ENCODE assay signal across 15 mouse cellular contexts in genomic region chr7:27609285-27609684, GRCm38 (mm10). TPM values are rescaled to one million over a fixed set of nuclear protein-coding genes. Genes with fewer than 3 reads are reported as not detected.
DNase-seq lines count a peak whose midpoint lies in the region; ATAC-seq and TF ChIP-seq lines count a peak whose summit lies in the region.
"Had no signal": no experiment of that assay in that cellular context is flagged by ENCODE, and none has a peak within 500 bp of the region (broad histone marks: within the 10 kb centered on the region; RNA-seq: fewer than 3 reads in every experiment).

No protein-coding gene starts in this region.

- H3K9me3 ChIP-seq in intestine, postnatal 0 days (ENCODE audit: control insufficient read depth) = no peaks in the 10 kb centered on the region
- no peaks in the 10 kb centered on the region for H3K9me3 ChIP-seq in intestine, embryonic 15.5 days
- H3K9me3 ChIP-seq in heart, embryonic 12.5 days (replicated peaks) = no peaks in the 10 kb centered on the region
- no peaks in the 10 kb centered on the region for H3K9me3 ChIP-seq in neural tube, embryonic 15.5 days (replicated peaks)
- no peaks in the 10 kb centered on the region for H3K9me3 ChIP-seq in hindbrain, embryonic 13.5 days
- H3K9me3 ChIP-seq: hindbrain, embryonic 12.5 days; limb, embryonic 13.5 days had no signal

- peak; percentile 76 for DNase-seq in adrenal gland, postnatal 14 days
- DNase-seq: embryo, embryonic 11 days; kidney, adult 8-10 months; layer of hippocampus, postnatal 36 days; lung, postnatal 14 days; right cerebral cortex, postnatal 14 days had no signal

- 73% methylated on average over 4 of the region's 4 CpGs for WGBS in intestine, postnatal 0 days
- WGBS in intestine, embryonic 15.5 days = 94% methylated on average over 4 of the region's 4 CpGs
- WGBS in heart, embryonic 12.5 days = 16% methylated on average over 4 of the region's 4 CpGs
- 96% methylated on average over 4 of the region's 4 CpGs for WGBS in neural tube, embryonic 15.5 days
- 95% methylated on average over 4 of the region's 4 CpGs for WGBS in hindbrain, embryonic 13.5 days

- no peaks in the 10 kb centered on the region for H3K27me3 ChIP-seq in intestine, postnatal 0 days (replicated peaks; ENCODE audit: control insufficient read depth, insufficient read depth, low read length)
- H3K27me3 ChIP-seq in intestine, embryonic 15.5 days (replicated peaks) = no peaks in the 10 kb centered on the region
- no peaks in the 10 kb centered on the region for H3K27me3 ChIP-seq in heart, embryonic 12.5 days (replicated peaks)
- no peaks in the 10 kb centered on the region for H3K27me3 ChIP-seq in myocyte (ENCODE audit: control insufficient read depth, insufficient read depth, insufficient read length)
- no peaks in the 10 kb centered on the region for H3K27me3 ChIP-seq in neural tube, embryonic 15.5 days (replicated peaks)
- no peaks in the 10 kb centered on the region for H3K27me3 ChIP-seq in hindbrain, embryonic 13.5 days
- H3K27me3 ChIP-seq: hindbrain, embryonic 12.5 days; limb, embryonic 13.5 days had no signal

- H3K4me1 ChIP-seq in intestine, postnatal 0 days (replicated peaks; ENCODE audit: control insufficient read depth, insufficient read depth, low read length) = 0 out of 2 replicates have a peak, but pooled peaks cover 3% of the 10 kb centered on the region
- peaks cover 20% of the 10 kb centered on the region; the same call in 1 of the 2 replicates for H3K4me1 ChIP-seq in intestine, embryonic 15.5 days (replicated peaks)
- H3K4me1 ChIP-seq in heart, embryonic 12.5 days (replicated peaks) = peaks cover 69% of the 10 kb centered on the region
- H3K4me1 ChIP-seq in neural tube, embryonic 15.5 days = peaks cover 52% of the 10 kb centered on the region
- H3K4me1 ChIP-seq in hindbrain, embryonic 13.5 days (replicated peaks) = peaks cover 57% of the 10 kb centered on the region

- TF ChIP-seq CTCF in intestine, postnatal 0 days (IDR thresholded peaks at IDR 0.05; ENCODE audit: low read depth) = no peak

- peaks cover 32% of the 10 kb centered on the region for H3K36me3 ChIP-seq in intestine, postnatal 0 days (ENCODE audit: control insufficient read depth, insufficient read depth)
- peaks cover 10% of the 10 kb centered on the region; the same call in 1 of the 2 replicates for H3K36me3 ChIP-seq in intestine, embryonic 15.5 days
- H3K36me3 ChIP-seq in heart, embryonic 12.5 days = peaks cover 13% of the 10 kb centered on the region; the same call in 1 of the 2 replicates
- peaks cover 6% of the 10 kb centered on the region for H3K36me3 ChIP-seq in myocyte (ENCODE audit: control insufficient read depth, insufficient read depth)
- H3K36me3 ChIP-seq in neural tube, embryonic 15.5 days = peaks cover 20% of the 10 kb centered on the region
- H3K36me3 ChIP-seq in hindbrain, embryonic 13.5 days = peaks cover 30% of the 10 kb centered on the region

- H3K4me3 ChIP-seq in intestine, postnatal 0 days (ENCODE audit: low read depth, low read length) = no peak overlapping the region
- H3K4me3 ChIP-seq in intestine, embryonic 15.5 days (replicated peaks) = no peak overlapping the region
- H3K4me3 ChIP-seq in heart, embryonic 12.5 days = no peak overlapping the region
- H3K4me3 ChIP-seq in myocyte = no peak overlapping the region
- H3K4me3 ChIP-seq in neural tube, embryonic 15.5 days (replicated peaks) = no peak overlapping the region
- H3K4me3 ChIP-seq in hindbrain, embryonic 13.5 days = no peak overlapping the region
- H3K4me3 ChIP-seq: hindbrain, embryonic 12.5 days; limb, embryonic 13.5 days had no signal

- H3K4me2 ChIP-seq in intestine, postnatal 0 days (replicated peaks; ENCODE audit: low read depth) = no peak overlapping the region
- no peak overlapping the region for H3K4me2 ChIP-seq in intestine, embryonic 15.5 days (replicated peaks)
- peak overlapping the region; percentile 5; the same call in 1 of the 2 replicates for H3K4me2 ChIP-seq in heart, embryonic 12.5 days
- H3K4me2 ChIP-seq in myocyte (ENCODE audit: low read depth) = peak overlapping the region; percentile 55
- H3K4me2 ChIP-seq in neural tube, embryonic 15.5 days = no peak overlapping the region
- H3K4me2 ChIP-seq in hindbrain, embryonic 13.5 days = no peak overlapping the region
- H3K4me2 ChIP-seq: hindbrain, embryonic 12.5 days; limb, embryonic 13.5 days had no signal

- ATAC-seq in intestine, postnatal 0 days = peak; percentile 58
- ATAC-seq in intestine, embryonic 15.5 days = no peak
- no peak for ATAC-seq in heart, embryonic 12.5 days (ENCODE audit: insufficient number of reproducible peaks, low FRiP score)
- no peak for ATAC-seq in neural tube, embryonic 15.5 days (ENCODE audit: low FRiP score)
- ATAC-seq in hindbrain, embryonic 13.5 days (ENCODE audit: low FRiP score) = no peak

- H3K79me2 ChIP-seq in myocyte (ENCODE audit: control insufficient read depth, insufficient read depth) = peaks cover 67% of the 10 kb centered on the region

- TF ChIP-seq POLR2A in myocyte (IDR thresholded peaks at IDR 0.05; ENCODE audit: insufficient read length, low read depth) = no peak

- H3K9ac ChIP-seq in intestine, postnatal 0 days (ENCODE audit: low read depth, low read length) = no peak overlapping the region
- H3K9ac ChIP-seq in intestine, embryonic 15.5 days = no peak overlapping the region
- no peak overlapping the region for H3K9ac ChIP-seq in heart, embryonic 12.5 days
- H3K9ac ChIP-seq in neural tube, embryonic 15.5 days (replicated peaks) = no peak overlapping the region
- H3K9ac ChIP-seq in hindbrain, embryonic 13.5 days = no peak overlapping the region
- H3K9ac ChIP-seq: hindbrain, embryonic 12.5 days; limb, embryonic 13.5 days had no signal

- H3ac ChIP-seq in myocyte (ENCODE audit: control insufficient read depth, insufficient read length) = no peak overlapping the region

- H3K27ac ChIP-seq in intestine, postnatal 0 days (ENCODE audit: low read depth, low read length) = peak overlapping the region; percentile 11
- H3K27ac ChIP-seq in intestine, embryonic 15.5 days = no peak overlapping the region
- H3K27ac ChIP-seq in heart, embryonic 12.5 days (ENCODE audit: poor library complexity, severe bottlenecking) = peak overlapping the region; percentile 49
- no peak overlapping the region for H3K27ac ChIP-seq in neural tube, embryonic 15.5 days (replicated peaks)
- H3K27ac ChIP-seq in hindbrain, embryonic 13.5 days = no peak overlapping the region
- H3K27ac ChIP-seq: hindbrain, embryonic 12.5 days; limb, embryonic 13.5 days had no signal

TF ChIP-seq in myocyte, 11 proteins besides CTCF, POLR2A, EP300 and RAD21:
- TF ChIP-seq USF1 (IDR thresholded peaks at IDR 0.05; ENCODE audit: low read depth) (no peak), CEBPB (IDR thresholded peaks at IDR 0.05; ENCODE audit: insufficient read depth, poor library complexity, severe bottlenecking) (no peak), E2F4 (IDR thresholded peaks at IDR 0.05; ENCODE audit: insufficient read depth) (no peak), REST (IDR thresholded peaks at IDR 0.05; ENCODE audit: insufficient read depth, insufficient read length) (no peak)

RNA-seq across cellular contexts. Expression of gene Akt2, which starts 17.9 kb away (rescaled TPM):
- 35.8 and 36.4 TPM in 2 replicates for polyA plus RNA-seq in intestine, postnatal 0 days (2015; fragmentation: Nextera tagmentation; extraction: Ambion mirVana)
- polyA plus RNA-seq in intestine, embryonic 15.5 days (2015; fragmentation: Nextera tagmentation; extraction: Ambion mirVana) = 68.4 and 71.1 TPM in 2 replicates
- total RNA-seq in adrenal gland, postnatal 14 days (2021) = 197 and 255 TPM in 2 replicates
- 85.0 and 89.4 TPM in 2 replicates for polyA plus RNA-seq in heart, embryonic 12.5 days (2016; fragmentation: Nextera tagmentation; extraction: Ambion mirVana)
- 343 TPM for polyA plus RNA-seq in myocyte (2012; fragmentation: generic; extraction: Trizol)
- 52.0 and 59.7 TPM in 2 replicates for polyA plus RNA-seq in neural tube, embryonic 15.5 days (2015; fragmentation: Nextera tagmentation; extraction: Ambion mirVana)
- polyA plus RNA-seq in hindbrain, embryonic 13.5 days (2015; fragmentation: Nextera tagmentation; extraction: Ambion mirVana) = 68.0 and 71.0 TPM in 2 replicates

RNA-seq across cellular contexts. Expression of gene Ttc9b, which starts 44.4 kb away (rescaled TPM):
- 1.3 and 1.6 TPM in 2 replicates for polyA plus RNA-seq in intestine, postnatal 0 days (2015; fragmentation: Nextera tagmentation; extraction: Ambion mirVana)
- 2.3 and 2.5 TPM in 2 replicates for polyA plus RNA-seq in intestine, embryonic 15.5 days (2015; fragmentation: Nextera tagmentation; extraction: Ambion mirVana)
- 0.26 and 0.83 TPM in 2 replicates for total RNA-seq in adrenal gland, postnatal 14 days (2021)
- polyA plus RNA-seq in heart, embryonic 12.5 days (2016; fragmentation: Nextera tagmentation; extraction: Ambion mirVana) = 0.09 TPM in 1 of 2 replicates, not detected in the other
- 0.20 TPM for polyA plus RNA-seq in myocyte (2012; fragmentation: generic; extraction: Trizol)
- 78.0 and 99.5 TPM in 2 replicates for polyA plus RNA-seq in neural tube, embryonic 15.5 days (2015; fragmentation: Nextera tagmentation; extraction: Ambion mirVana)
- polyA plus RNA-seq in hindbrain, embryonic 13.5 days (2015; fragmentation: Nextera tagmentation; extraction: Ambion mirVana) = 50.2 and 52.0 TPM in 2 replicates
- total RNA-seq: neutrophil, adult 5-6 weeks had no signal

RNA-seq across cellular contexts. Expression of gene 2310022A10Rik, which starts 56.3 kb away (rescaled TPM):
- polyA plus RNA-seq in intestine, postnatal 0 days (2015; fragmentation: Nextera tagmentation; extraction: Ambion mirVana) = 9.0 and 10.2 TPM in 2 replicates
- 21.7 and 24.1 TPM in 2 replicates for polyA plus RNA-seq in intestine, embryonic 15.5 days (2015; fragmentation: Nextera tagmentation; extraction: Ambion mirVana)
- total RNA-seq in adrenal gland, postnatal 14 days (2021) = 13.6 and 14.4 TPM in 2 replicates
- polyA plus RNA-seq in heart, embryonic 12.5 days (2016; fragmentation: Nextera tagmentation; extraction: Ambion mirVana) = 36.4 and 37.4 TPM in 2 replicates
- 35.5 TPM for polyA plus RNA-seq in myocyte (2012; fragmentation: generic; extraction: Trizol)
- polyA plus RNA-seq in neural tube, embryonic 15.5 days (2015; fragmentation: Nextera tagmentation; extraction: Ambion mirVana) = 32.6 and 33.9 TPM in 2 replicates
- polyA plus RNA-seq in hindbrain, embryonic 13.5 days (2015; fragmentation: Nextera tagmentation; extraction: Ambion mirVana) = 32.1 and 34.0 TPM in 2 replicates

RNA-seq across cellular contexts. Expression of gene Pld3, which starts 56.3 kb away (rescaled TPM):
- 45.8 and 48.7 TPM in 2 replicates for polyA plus RNA-seq in intestine, postnatal 0 days (2015; fragmentation: Nextera tagmentation; extraction: Ambion mirVana)
- 64.5 and 65.0 TPM in 2 replicates for polyA plus RNA-seq in intestine, embryonic 15.5 days (2015; fragmentation: Nextera tagmentation; extraction: Ambion mirVana)
- 87.2 and 100 TPM in 2 replicates for total RNA-seq in adrenal gland, postnatal 14 days (2021)
- polyA plus RNA-seq in heart, embryonic 12.5 days (2016; fragmentation: Nextera tagmentation; extraction: Ambion mirVana) = 59.5 and 63.4 TPM in 2 replicates
- 132 TPM for polyA plus RNA-seq in myocyte (2012; fragmentation: generic; extraction: Trizol)
- polyA plus RNA-seq in neural tube, embryonic 15.5 days (2015; fragmentation: Nextera tagmentation; extraction: Ambion mirVana) = 187 and 191 TPM in 2 replicates
- 126 TPM in 2 replicates for polyA plus RNA-seq in hindbrain, embryonic 13.5 days (2015; fragmentation: Nextera tagmentation; extraction: Ambion mirVana)

Comparison
In these comparisons a context has a peak if more than half of its experiments do, and no peak if none do; other contexts are left out.
1. H3K27ac ChIP-seq: peak in intestine, postnatal 0 days (single experiment) and heart, embryonic 12.5 days (single experiment); none in intestine, embryonic 15.5 days (single experiment), neural tube, embryonic 15.5 days (single experiment) and hindbrain, embryonic 13.5 days (single experiment).
2. H3K4me2 ChIP-seq: peak in heart, embryonic 12.5 days (single experiment) and myocyte (single experiment); none in intestine, postnatal 0 days (single experiment), intestine, embryonic 15.5 days (single experiment), neural tube, embryonic 15.5 days (single experiment) and hindbrain, embryonic 13.5 days (single experiment).
3. RNA of gene Ttc9b, which starts 44.4 kb away (polyA plus RNA-seq): 78.0 to 99.5 TPM in neural tube, embryonic 15.5 days and 50.2 to 52.0 TPM in hindbrain, embryonic 13.5 days; 2.3 to 2.5 TPM in intestine, embryonic 15.5 days, 1.3 to 1.6 TPM in intestine, postnatal 0 days, 0.20 TPM in myocyte (single experiment) and 0.09 TPM in heart, embryonic 12.5 days; every median in the first group is over 10 times any median in the second.